Mouse (Mus musculus) right cerebral cortex, adult 2 months (tissue): ENCODE measurements around the gene Kyat1.
"Not testable (repeated sequence)": the region's sequence is repeated elsewhere in the genome, so short reads cannot be mapped to it uniquely, and the experiment has no call there.

Source experiments
- DNase-seq, 2 experiments: peaks; one replicate each; pipeline ENCODE4 v3.0.0; 2021 to 2022; ENCODE audit warnings: low spot score in 2 of 2

Gene Kyat1

GRCm38 (mm10) chr2:30173541-30174240, 32.0 kb downstream of the Kyat1 start:
- no peak for DNase-seq

- no peak for DNase-seq
Measured at GRCm38 (mm10) chr2:30171997-30172382, 33.7 kb downstream of the Kyat1 start.

- peak; percentile 86 to 89 for DNase-seq
Measured at GRCm38 (mm10) chr2:30171371-30171996, 34.2 kb downstream of the Kyat1 start, which contains the start of gene Endog. TSS of gene Endog (plus strand) at chr2:30171493.

- DNase-seq: no peak
Measured at GRCm38 (mm10) chr2:30166677-30167076, 39.0 kb downstream of the Kyat1 start.

GRCm38 (mm10) chr2:30164340-30164932, 41.2 kb downstream of the Kyat1 start:
- DNase-seq: no peak

- DNase-seq: peak in 1 of 2 experiments; percentile 60
Measured at GRCm38 (mm10) chr2:30161809-30162208, 43.8 kb downstream of the Kyat1 start.

- DNase-seq: not testable (repeated sequence)
Measured at GRCm38 (mm10) chr2:30159871-30160270, 45.8 kb downstream of the Kyat1 start.

- no peak for DNase-seq
Measured at GRCm38 (mm10) chr2:30152616-30153015, 53.0 kb downstream of the Kyat1 start.

- no peak for DNase-seq
Measured at GRCm38 (mm10) chr2:30151840-30152239, 53.8 kb downstream of the Kyat1 start.

- no peak for DNase-seq
Measured at GRCm38 (mm10) chr2:30147466-30147865, 58.2 kb downstream of the Kyat1 start.

- DNase-seq: no peak
Measured at GRCm38 (mm10) chr2:30144436-30144835, 61.2 kb downstream of the Kyat1 start.

GRCm38 (mm10) chr2:30140021-30140420, 65.6 kb downstream of the Kyat1 start:
- not testable (repeated sequence) for DNase-seq

- DNase-seq: no peak
Measured at GRCm38 (mm10) chr2:30136458-30136857, 69.2 kb downstream of the Kyat1 start.
